Mouse (Mus musculus) MEL (cell line): Measurements from ENCODE around the gene Ptpra. TPM values are rescaled to one million over a fixed set of nuclear protein-coding genes. Genes with fewer than 3 reads are reported as not detected.
A peak's percentile ranks its signal among the peaks of the same experiment; 100 is the strongest.

Experiments used
- DNase-seq: peaks from one replicate; pipeline ENCODE4 v3.0.0; 2011; ENCODE audit warnings: low read depth, low spot score
- H3K27ac ChIP-seq: 2 replicates; pipeline ENCODE4 v1.5.1; 2012; ENCODE audit warnings: low read depth, mild to moderate bottlenecking, control low read depth, low read length, moderate library complexity; ENCODE audit not compliant: control insufficient read depth
- H3K27me3 ChIP-seq, 2 experiments: fragments of 150-350 bp in 1 of 2; sonication (generic) in 1 of 2; 2 replicates each; pipeline ENCODE4 v1.6.1; 2012; ENCODE audit warnings: low read length in 2 of 2, mild to moderate bottlenecking in 2 of 2, improper control_type of control experiment in 1 of 2, moderate library complexity in 1 of 2; ENCODE audit not compliant: insufficient read depth in 2 of 2, control insufficient read depth in 1 of 2
- H3K36me3 ChIP-seq, 2 experiments: 2 replicates each; pipeline ENCODE4 v1.6.1; 2012 to 2014; ENCODE audit warnings: low read length in 2 of 2, improper control_type of control experiment in 1 of 2, inconsistent platforms in 1 of 2, mild to moderate bottlenecking in 1 of 2; ENCODE audit not compliant: insufficient read depth in 2 of 2, control insufficient read depth in 1 of 2
- H3K4me1 ChIP-seq, 2 experiments: fragments of 150-350 bp in 1 of 2; sonication (generic) in 1 of 2; 2 replicates each; pipeline ENCODE4 v1.6.1; 2012; ENCODE audit warnings: low read length in 2 of 2, improper control_type of control experiment in 1 of 2, mild to moderate bottlenecking in 1 of 2; ENCODE audit not compliant: insufficient read depth in 2 of 2, control insufficient read depth in 1 of 2
- H3K4me3 ChIP-seq, 2 experiments: fragments of 150-350 bp in 1 of 2; sonication (generic) in 1 of 2; 2 replicates each; pipeline ENCODE4 v1.5.1; 2012; ENCODE audit warnings: low read depth in 2 of 2, low read length in 2 of 2, mild to moderate bottlenecking in 2 of 2, moderate library complexity in 2 of 2, control low read depth in 1 of 2, improper control_type of control experiment in 1 of 2; ENCODE audit not compliant: control insufficient read depth in 1 of 2, insufficient read depth in 1 of 2
- H3K79me2 ChIP-seq: 2 replicates; pipeline ENCODE4 v1.6.1; 2012; ENCODE audit warnings: mild to moderate bottlenecking, low read length, moderate library complexity; ENCODE audit not compliant: control insufficient read depth, poor library complexity, insufficient read depth
- H3K9ac ChIP-seq: 2 replicates; pipeline ENCODE4 v1.6.1; 2012; ENCODE audit warnings: low read depth, mild to moderate bottlenecking, control low read depth, low read length, moderate library complexity; ENCODE audit not compliant: control insufficient read depth, poor library complexity, severe bottlenecking
- H3K9me3 ChIP-seq: fragments of 150-350 bp; sonication (generic); replicated peaks from 2 replicates; pipeline ENCODE4 v1.6.1; 2012; ENCODE audit warnings: mild to moderate bottlenecking, low read length, improper control_type of control experiment, moderate library complexity; ENCODE audit not compliant: insufficient read depth
- CHD1 ChIP-seq: IDR thresholded peaks from 2 replicates; pipeline ENCODE4 v1.6.1; 2012; ENCODE audit warnings: low read depth, mild to moderate bottlenecking, inconsistent platforms, low read length, improper control_type of control experiment
- CTCF ChIP-seq, 3 experiments: IDR thresholded peaks in 2 of 3; conservative IDR thresholded peaks in 1 of 3; 2 replicates each; pipeline ENCODE4 v1.5.1; 2011 to 2012; ENCODE audit warnings: low read length in 3 of 3, low read depth in 2 of 3, mild to moderate bottlenecking in 2 of 3, improper control_type of control experiment in 1 of 3, inconsistent platforms in 1 of 3, mixed read lengths in 1 of 3, moderate library complexity in 1 of 3; ENCODE audit not compliant: control insufficient read depth in 1 of 3, insufficient read depth in 1 of 3, poor library complexity in 1 of 3, severe bottlenecking in 1 of 3
- EP300 ChIP-seq, 2 experiments: IDR thresholded peaks; 2 replicates each; pipeline ENCODE4 v1.6.1; 2011; ENCODE audit warnings: improper control_type of control experiment in 2 of 2, low read length in 2 of 2, low read depth in 1 of 2, mild to moderate bottlenecking in 1 of 2
- ETS1 ChIP-seq: IDR thresholded peaks from 2 replicates; pipeline ENCODE4 v1.6.1; 2012; ENCODE audit warnings: low read depth, mild to moderate bottlenecking, inconsistent platforms, low read length, improper control_type of control experiment, moderate library complexity
- GABPA ChIP-seq: IDR thresholded peaks from 2 replicates; pipeline ENCODE4 v1.6.1; 2012; ENCODE audit warnings: low read depth, mild to moderate bottlenecking, inconsistent platforms, low read length, improper control_type of control experiment, moderate library complexity
- GATA1 ChIP-seq: IDR thresholded peaks from 2 replicates; pipeline ENCODE4 v1.6.1; 2011; ENCODE audit warnings: low read depth, low read length, improper control_type of control experiment
- MEF2A ChIP-seq: IDR thresholded peaks from 2 replicates; pipeline ENCODE4 v1.6.1; 2014; ENCODE audit warnings: low read depth, mild to moderate bottlenecking, inconsistent platforms, low read length, improper control_type of control experiment; ENCODE audit not compliant: poor library complexity, insufficient replicate concordance, severe bottlenecking; ENCODE audit errors: extremely low read depth
- MYB ChIP-seq: IDR thresholded peaks from 2 replicates; pipeline ENCODE4 v1.6.1; 2011; ENCODE audit warnings: mild to moderate bottlenecking, low read depth, low read length, improper control_type of control experiment
- NELFE ChIP-seq: IDR thresholded peaks from 2 replicates; pipeline ENCODE4 v1.6.1; 2011; ENCODE audit warnings: low read depth, low read length, improper control_type of control experiment
- RAD21 ChIP-seq: IDR thresholded peaks from 2 replicates; pipeline ENCODE4 v1.6.1; 2011; ENCODE audit warnings: mild to moderate bottlenecking, low read depth, low read length, improper control_type of control experiment
- USF1 ChIP-seq: IDR thresholded peaks from 2 replicates; pipeline ENCODE4 v1.6.1; 2014; ENCODE audit warnings: low read depth, mild to moderate bottlenecking, inconsistent platforms, low read length, improper control_type of control experiment, moderate library complexity
- ZC3H11A ChIP-seq: IDR thresholded peaks from 2 replicates; pipeline ENCODE4 v1.6.1; 2012; ENCODE audit warnings: low read depth, mild to moderate bottlenecking, inconsistent platforms, low read length, improper control_type of control experiment
- ZNF384 ChIP-seq: IDR thresholded peaks from 2 replicates; pipeline ENCODE4 v1.6.1; 2012; ENCODE audit warnings: low read depth, mild to moderate bottlenecking, inconsistent platforms, low read length, improper control_type of control experiment
- polyA plus RNA-seq, 2 experiments: library from polyadenylated mRNA; stranded (reverse) in 1 of 2; unstranded in 1 of 2; fragments of >175 nt in 1 of 2; fragments of >200 nt in 1 of 2; gene quantifications; 2 replicates each; pipeline versions ENCODE4 v1.2.1 to v1.2.4; 2012; ENCODE audit warnings: low replicate concordance in 2 of 2, low read depth in 1 of 2; ENCODE audit not compliant: insufficient read length in 2 of 2, insufficient read depth in 1 of 2, missing spikeins in 1 of 2
- total RNA-seq: library from RNA; depleted of rRNA; stranded (reverse); fragments of 300-350 nt; gene quantifications from 2 replicates; pipeline ENCODE4 v1.2.3, GENCODE M21; 2012

Gene Ptpra
- total and polyA plus RNA-seq, 3 experiments = 28.1 to 68.3 TPM; not detected in 1

- H3K9ac ChIP-seq = no peak overlapping the region
- DNase-seq = no peak
- H3K36me3 ChIP-seq = peaks cover 0 to 21% of the 10 kb centered on the region in 2 experiments; a peak in 2 of 4 replicates
- TF ChIP-seq MYB (no peak), EP300 (IDR thresholded peaks at IDR 0.05; ENCODE audit: low read depth in 1 of 2, low read length in 2 of 2) (no peak), GABPA (no peak), NELFE (no peak), ETS1 (no peak), USF1 (no peak), ZC3H11A (no peak)
- TF ChIP-seq, all 39 proteins: peak for 0
- Histone ChIP-seq H3K9me3 (no peaks in the 10 kb centered on the region), H3K27me3 (no peaks in the 10 kb centered on the region), H3K4me1 (no peaks in the 10 kb centered on the region), H3K4me3 (no peak overlapping the region), H3K27ac (no peak overlapping the region), H3K79me2 (peaks cover 2% of the 10 kb centered on the region; the same call in 1 of the 2 replicates)
Measured at GRCm38 (mm10) chr2:130439840-130440480, 10.1 kb upstream of the Ptpra start.

- peaks cover 0 to 21% of the 10 kb centered on the region in 2 experiments; a peak in 2 of 4 replicates for H3K36me3 ChIP-seq
- no peak overlapping the region for H3K27ac ChIP-seq
- no peak overlapping the region for H3K4me3 ChIP-seq
- H3K27me3 ChIP-seq = no peaks in the 10 kb centered on the region
- no peaks in the 10 kb centered on the region for H3K4me1 ChIP-seq
- no peaks in the 10 kb centered on the region for H3K79me2 ChIP-seq
- no peak overlapping the region for H3K9ac ChIP-seq
- no peaks in the 10 kb centered on the region for H3K9me3 ChIP-seq
- TF ChIP-seq ZNF384 = no peak
- no peak for TF ChIP-seq CHD1
- TF ChIP-seq USF1 = peak; percentile 38; the same call in 1 of the 2 replicates
- DNase-seq = no peak
Measured at GRCm38 (mm10) chr2:130442162-130442561, 7.9 kb upstream of the Ptpra start.

GRCm38 (mm10) chr2:130448449-130448848 is 1.6 kb upstream of the Ptpra start:
- peaks cover 8 to 21% of the 10 kb centered on the region in 2 experiments for H3K4me1 ChIP-seq
- TF ChIP-seq GATA1 (peak; percentile 9; the same call in 1 of the 2 replicates), CTCF (IDR thresholded peaks at IDR 0.05 in 2 of 3, conservative IDR thresholded peaks at IDR 0.05 in 1 of 3; ENCODE audit: control insufficient read depth in 1 of 3, insufficient read depth in 1 of 3, low read depth in 2 of 3, low read length in 3 of 3, poor library complexity in 1 of 3, severe bottlenecking in 1 of 3) (peak in 2 of 3 experiments; percentile 3 to 31; a peak in 2 of 6 replicates), ZNF384 (peak; percentile 34; the same call in 1 of the 2 replicates), RAD21 (no peak), MEF2A (no peak)

More at GRCm38 (mm10) chr2:130448449-130448848, 1.6 kb upstream of the Ptpra start:
- Histone ChIP-seq H3K79me2 (peaks cover 22% of the 10 kb centered on the region), H3K27me3 (no peaks in the 10 kb centered on the region), H3K4me3 (no peak overlapping the region), H3K36me3 (peaks cover 3 to 29% of the 10 kb centered on the region in 2 experiments), H3K9me3 (no peaks in the 10 kb centered on the region), H3K9ac (no peak overlapping the region), H3K27ac (no peak overlapping the region)
- DNase-seq = peak; percentile 58
